Mouse (Mus musculus) left cerebral cortex, postnatal 14 days (tissue): Measurements from ENCODE around the gene Gm17018. TPM values are rescaled to one million over a fixed set of nuclear protein-coding genes. Genes with fewer than 3 reads are reported as not detected.

ENCODE experiments used
- DNase-seq, 2 experiments: peaks; one replicate each; pipeline ENCODE4 v3.0.0; 2021 to 2022; ENCODE audit warnings: low spot score in 2 of 2, mixed read lengths in 1 of 2
- intact Hi-C: fragments of 180-260 bp; cut with DNase I; formaldehyde crosslinking; loops from one replicate; pipeline ENCODE4 v1.15.1; 2025
- total RNA-seq, 2 experiments: library from RNA; stranded (reverse); gene quantifications; 2 replicates each; pipeline ENCODE4 v1.2.3; 2021

The Gm17018 gene
- total RNA-seq, 2 experiments from 2014 or later: 58.3 to 72.0 TPM

DNA sequence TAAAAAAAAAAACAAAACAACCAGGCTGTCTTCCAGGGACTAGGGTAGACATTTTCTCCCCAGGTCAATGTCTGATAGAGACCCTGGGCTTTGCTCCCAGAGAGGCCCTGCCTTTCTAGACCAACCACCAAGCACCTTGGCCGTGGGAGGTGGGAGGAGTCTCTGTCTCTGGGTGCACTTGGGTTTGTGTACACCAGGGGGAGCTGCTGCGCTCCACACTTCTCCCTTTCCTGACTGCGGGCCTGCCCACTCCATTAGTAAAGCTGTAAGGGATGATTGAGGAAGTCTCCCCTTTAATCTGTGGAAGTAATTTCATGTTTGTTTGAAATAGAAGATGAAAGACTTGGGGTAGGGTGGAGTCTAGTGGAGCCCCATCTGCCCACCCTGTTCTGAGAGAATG lies 20.8 kb downstream of the Gm17018 start:
- intact Hi-C loops: no loop called here
- peak; percentile 65 to 79 for DNase-seq

DNA sequence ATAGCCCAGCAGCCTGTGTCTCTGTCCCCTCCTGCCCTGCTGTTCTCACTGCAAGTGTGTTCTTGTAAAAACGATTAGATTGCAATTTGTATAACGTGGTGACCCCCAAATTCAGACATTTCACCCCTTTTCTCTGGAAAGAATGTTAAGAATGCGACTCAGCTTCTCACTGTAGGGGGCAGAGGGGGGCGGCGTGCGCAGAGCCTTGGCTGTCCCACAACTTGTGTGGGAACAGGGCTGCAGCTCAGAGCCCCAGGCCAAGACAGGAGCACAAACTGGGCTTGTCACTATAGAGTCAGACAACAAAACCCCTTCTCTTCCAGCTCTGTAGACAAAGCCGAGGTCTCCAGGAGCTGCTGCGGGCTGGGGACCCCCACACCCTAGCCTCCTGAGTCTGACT lies 21.7 kb downstream of the Gm17018 start:
- no peak for DNase-seq
- intact Hi-C loops: no loop called here

DNA sequence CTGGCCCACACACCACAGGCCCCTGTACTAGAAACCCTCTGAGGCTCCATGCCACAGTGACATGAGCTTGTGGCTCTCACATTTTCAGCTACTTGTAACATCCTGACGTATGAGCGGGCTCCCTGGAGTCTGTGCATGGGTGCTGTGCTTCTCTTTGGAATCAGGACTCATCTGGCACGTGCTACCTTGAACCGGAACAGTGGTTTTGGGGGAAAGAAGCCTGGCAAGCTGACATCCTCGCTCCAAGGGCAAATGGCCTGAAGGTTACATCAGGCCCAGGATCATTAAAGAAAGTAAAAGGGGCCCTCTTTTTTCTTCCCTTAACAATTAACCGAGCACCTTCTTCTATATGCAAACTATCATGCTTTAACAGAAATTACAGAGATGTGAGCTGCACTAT lies 22.7 kb downstream of the Gm17018 start:
- intact Hi-C loops: no loop called here
- DNase-seq: no peak

DNA sequence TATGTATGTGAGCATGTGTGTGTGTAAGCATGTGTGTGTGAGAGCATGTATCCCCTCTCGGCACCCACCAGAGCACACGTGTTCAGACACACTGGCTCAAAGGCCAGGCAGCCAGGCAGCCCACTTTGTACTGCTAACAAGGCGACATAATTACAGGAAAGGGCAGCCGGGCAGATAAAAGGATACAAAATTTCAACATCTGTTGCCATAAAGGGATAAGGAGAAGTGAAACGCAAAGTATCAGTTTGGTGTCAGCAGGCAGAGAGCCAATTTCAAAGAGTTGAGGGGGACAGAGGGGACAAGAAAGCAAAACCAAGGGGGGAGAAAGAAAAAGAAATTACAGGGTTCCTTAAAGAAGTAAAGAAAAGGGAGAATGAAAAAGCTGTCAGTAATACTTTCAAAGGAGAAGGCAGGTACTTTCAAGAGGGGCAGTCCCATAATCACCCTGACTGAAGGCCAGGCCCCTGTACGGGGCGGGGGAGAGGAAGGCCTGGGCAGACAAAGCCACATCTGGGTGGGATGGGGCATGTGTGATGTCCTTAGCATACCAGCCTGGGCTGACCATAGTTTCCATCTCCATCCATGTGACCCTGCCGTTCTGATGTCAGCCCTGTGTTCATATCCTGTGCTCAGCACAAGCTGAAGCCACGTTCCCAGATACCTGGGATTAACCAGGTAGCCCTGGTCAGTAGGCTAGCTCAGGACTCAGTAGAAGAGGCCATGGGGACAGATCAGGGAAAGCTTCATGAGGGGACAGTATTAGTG lies 24.6 kb downstream of the Gm17018 start:
- intact Hi-C loops: no loop called here

DNA sequence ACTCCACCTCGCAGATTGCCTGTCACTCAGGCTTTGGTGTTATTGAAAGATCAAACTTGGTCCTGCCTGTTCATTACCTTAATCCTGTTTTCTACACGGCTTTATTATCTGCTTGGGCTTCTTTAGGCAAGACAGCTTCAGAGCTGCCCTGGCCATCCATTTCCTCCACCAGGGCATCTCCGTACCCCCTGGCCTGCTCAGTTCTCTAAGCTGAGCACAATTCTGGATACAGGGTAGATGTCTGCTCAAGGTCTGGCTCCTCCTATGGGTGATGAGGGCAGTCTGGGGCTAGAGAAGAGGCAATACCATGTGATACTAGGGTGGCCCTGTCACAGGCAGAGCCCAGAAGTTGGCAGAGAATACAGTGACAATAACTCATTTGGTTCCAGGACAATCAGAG lies 26.4 kb downstream of the Gm17018 start:
- DNase-seq: no peak

More for the DNA sequence above, 24.6 kb downstream of the Gm17018 start:
- DNase-seq: no peak

DNA sequence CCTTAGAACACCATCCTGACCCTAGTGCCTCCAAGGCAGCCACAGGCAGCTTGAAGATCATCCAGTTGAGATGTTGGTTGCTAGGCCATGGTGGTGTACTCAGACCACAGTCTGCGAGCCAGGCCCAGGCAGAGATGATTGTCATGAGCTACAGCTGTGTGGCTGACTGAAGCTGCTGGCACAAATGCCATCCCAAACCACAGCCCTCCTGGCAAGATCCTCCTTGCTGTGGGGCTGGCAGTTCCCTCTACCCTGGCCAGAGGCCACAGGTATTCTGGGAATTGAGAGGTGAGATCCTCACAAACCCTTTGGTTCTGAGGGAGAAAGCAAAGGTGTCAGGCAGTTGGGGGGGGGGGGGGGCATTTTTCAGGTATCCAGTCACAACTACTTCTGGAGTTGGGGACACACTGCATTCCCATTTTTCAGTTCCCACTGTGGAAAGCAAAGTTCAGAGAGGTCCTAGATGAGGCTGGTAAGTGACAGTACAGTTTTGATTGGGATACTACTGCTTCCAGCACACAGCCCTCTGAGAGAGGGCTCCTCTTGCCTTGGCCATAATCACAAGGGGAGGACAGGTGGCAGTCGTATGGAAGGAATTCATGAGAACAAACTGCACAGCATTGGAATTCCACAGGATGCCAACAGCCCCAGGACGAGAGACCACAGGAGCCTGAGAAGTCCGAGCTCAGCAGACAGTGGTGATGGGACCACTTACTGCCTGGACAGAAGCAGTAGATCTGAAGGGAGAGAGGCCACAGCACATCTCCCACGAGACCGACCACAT lies 27.3 kb downstream of the Gm17018 start:
- DNase-seq: no peak
- intact Hi-C loops: no loop called here

More for the DNA sequence above, 26.4 kb downstream of the Gm17018 start:
- intact Hi-C loops: no loop called here

DNA sequence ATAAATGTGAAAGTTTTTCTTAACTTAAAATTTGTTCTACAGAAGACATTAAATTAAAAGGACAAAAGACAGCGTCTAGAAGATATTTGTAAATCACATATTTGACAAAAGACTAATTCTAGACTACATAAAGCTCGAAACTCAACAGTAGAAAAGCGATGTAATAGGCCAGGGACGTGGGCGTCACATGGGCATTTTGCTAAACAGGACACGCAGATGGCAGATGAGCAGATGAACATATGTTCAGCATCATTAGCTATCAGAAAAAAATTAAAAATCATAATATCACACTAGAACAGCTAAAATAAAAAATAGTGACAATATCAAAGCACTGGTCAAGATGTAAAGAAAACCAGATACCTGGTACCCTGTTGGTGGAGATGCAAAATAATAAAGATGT lies 29.3 kb downstream of the Gm17018 start:
- no peak for DNase-seq
- intact Hi-C loops: loop anchor here (5.0 kb wide), 1 partner anchor 43 kb away; no protein-coding TSS in a partner anchor

DNA sequence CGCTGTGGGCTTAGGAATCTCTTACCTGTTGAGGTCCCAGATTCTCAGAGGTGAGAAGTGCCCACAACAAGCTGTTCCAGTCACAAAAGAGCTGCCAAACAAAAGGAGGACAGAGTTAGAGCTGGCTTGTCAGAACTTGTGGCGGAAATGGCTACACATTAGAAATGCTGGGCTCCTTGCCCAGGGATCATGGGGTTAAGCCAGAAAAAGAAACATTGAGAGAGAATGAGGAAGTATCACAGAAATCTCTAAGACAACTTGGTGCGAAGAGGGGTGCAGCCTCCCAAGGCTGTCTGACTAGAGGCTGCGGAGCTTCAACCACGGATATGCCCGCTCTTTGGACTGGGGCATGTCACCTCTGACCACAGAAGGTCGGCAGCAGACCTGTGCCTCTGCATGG lies 31.3 kb downstream of the Gm17018 start:
- intact Hi-C loops: loop anchor here (5.0 kb wide), 1 partner anchor 41 kb away; no protein-coding TSS in a partner anchor
- no peak for DNase-seq

DNA sequence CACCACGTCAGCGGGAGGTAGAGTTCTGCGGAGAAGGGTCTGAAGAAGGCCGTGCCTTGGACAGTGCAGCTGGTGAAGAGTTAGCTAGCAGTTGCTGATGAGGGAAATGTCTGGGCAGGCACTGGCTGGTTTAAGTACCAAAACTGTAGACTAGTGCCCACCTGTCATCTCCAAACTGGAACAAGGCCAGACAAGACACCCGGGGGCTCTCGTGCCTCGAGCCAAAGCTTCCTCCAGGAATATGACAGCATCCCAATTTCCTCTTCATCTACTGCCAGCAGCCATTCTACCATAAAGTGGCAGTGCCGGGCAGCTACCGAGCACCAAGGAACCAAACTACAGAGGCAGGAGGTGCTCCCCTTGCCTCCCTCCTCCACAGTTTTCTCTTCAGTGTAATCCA lies 32.5 kb downstream of the Gm17018 start:
- intact Hi-C loops: loop anchor here (5.0 kb wide), 1 partner anchor 39 kb away; no protein-coding TSS in a partner anchor
- DNase-seq: no peak

DNA sequence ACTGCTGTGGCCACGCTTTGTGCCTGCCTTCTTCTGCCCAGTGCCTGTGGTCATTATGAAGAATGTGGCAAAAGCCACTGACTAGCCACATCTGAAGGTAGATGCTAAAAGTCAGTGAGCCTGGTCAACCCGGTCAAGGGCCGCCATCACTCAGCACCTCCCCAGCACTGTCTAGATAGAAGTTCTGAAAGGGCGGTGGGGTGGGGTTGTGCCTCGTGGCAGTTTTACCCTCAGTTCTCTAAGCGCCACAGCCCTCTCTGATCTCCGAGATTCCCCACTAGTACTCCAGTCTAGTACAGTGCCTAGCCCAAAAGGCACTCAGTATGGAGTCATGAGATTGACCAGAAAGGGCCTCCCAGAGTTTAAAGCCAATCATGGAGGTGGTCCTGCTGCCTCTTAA lies 33.7 kb downstream of the Gm17018 start:
- DNase-seq: no peak
- intact Hi-C loops: loop anchor here (5.0 kb wide), 1 partner anchor 38 kb away; no protein-coding TSS in a partner anchor

DNA sequence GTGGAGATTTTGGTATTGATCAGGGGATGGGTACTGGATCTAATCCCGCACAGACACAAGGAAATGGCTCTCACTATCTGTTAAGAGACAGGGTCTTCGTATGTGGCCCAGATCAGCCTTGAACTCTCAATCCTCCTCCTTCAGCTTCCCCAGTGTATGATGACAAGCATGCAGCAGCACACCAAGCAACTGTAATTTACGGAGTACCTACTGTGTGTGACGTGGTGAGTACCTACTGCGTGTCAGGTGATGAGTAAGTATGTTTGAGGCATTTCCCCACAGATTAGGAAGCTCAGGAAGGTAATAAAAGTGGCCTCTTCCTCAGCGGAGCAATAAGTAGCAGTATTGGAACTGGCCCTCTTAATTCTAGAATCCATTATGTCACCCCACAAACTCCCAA lies 35.1 kb downstream of the Gm17018 start:
- intact Hi-C loops: no loop called here
- no peak for DNase-seq

DNA sequence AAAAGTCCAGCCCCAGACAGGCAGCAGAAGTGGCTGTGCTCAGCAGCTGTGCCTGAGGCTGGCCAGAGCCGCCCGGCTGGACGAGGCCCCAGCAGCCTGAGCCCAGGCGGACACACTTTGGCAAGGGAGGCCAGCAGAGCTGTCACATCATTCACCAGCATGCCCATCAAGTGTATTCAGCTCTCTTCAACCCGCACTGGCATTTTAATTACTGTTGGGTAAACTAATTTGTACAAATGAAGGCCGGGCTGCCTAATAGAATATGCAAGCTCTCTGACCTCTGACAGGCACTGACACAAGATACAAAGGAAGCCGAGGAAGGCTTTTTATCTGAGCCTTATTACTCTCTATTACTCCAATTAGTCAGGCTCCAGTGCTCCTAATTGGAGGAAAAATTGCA lies 35.6 kb downstream of the Gm17018 start:
- no peak for DNase-seq
- intact Hi-C loops: no loop called here

DNA sequence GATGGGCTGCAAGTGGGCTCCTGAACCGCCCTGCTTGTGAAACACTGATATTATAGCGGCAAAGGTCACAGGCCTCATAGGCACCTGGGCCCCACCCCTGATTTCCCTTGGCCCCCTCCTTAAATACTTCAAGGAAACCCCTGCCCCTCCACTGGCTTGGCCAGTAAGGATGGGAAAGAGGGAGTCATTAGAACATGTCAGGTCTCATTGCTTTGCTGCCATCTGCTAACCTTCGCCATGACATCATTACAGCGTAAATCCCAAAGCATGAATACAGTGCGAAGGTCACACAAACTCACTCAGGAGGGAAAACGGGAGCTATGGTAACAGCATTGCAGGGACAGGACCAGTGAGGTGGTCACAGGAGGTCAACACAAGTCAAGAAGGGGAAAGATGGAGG lies 36.0 kb downstream of the Gm17018 start:
- intact Hi-C loops: no loop called here
- DNase-seq: no peak

DNA sequence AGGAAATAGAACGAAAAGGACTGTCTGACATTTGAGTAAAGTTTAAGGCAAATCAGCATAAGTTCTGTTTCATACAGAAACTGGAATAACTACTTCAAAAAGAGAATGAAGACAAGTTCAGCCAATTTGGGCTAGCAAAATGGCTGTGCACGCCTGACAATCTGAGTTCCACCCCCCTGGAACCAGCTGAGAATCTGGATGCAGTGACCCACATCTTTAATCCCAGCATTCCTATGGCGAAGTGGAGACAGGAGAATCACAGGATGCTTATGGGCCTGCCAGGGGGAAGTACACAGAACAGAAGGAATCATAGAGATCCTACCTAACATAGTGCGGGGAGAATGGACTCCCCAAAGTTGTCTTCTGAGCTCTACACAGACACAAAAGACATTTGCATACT lies 36.7 kb downstream of the Gm17018 start:
- no peak for DNase-seq
- intact Hi-C loops: no loop called here

DNA sequence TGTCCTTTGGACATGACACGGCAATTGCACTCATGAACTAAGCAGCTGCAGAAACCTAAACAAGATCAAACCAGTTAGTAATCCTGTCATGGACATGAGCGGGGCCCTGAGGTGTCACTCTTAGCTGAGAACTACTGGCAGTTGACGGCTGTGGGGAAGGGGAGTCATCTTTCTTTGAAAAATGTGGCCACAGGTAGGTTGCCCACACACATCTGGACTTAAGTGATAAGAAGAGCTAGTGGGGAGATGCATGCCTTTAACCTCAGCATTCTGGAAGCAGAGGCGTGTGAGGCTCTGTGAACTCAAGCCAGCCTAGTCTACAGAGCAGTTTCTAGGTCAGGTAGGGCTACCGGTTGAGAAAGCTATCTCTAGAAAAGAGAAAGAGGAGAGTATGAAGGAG lies 42.2 kb downstream of the Gm17018 start:
- intact Hi-C loops: no loop called here
- DNase-seq: no peak

DNA sequence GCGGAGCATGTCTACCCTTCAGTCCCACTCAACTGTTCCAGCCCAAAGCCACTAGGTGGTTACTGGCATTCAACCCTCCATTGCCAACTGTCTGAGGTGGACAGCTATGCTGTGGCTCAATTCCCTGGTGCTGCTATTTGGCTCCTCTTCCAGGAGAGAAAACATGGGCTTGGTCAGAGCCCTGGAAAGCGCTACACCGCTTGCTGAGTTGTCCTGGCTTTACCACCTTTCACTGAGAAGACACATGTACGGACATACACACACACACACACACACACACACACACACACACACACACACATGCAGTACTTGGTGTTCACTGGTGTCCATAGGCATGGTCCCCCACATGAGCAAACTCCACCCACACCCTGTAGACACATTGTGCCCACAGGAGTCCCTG lies 46.3 kb downstream of the Gm17018 start:
- no peak for DNase-seq
- intact Hi-C loops: no loop called here

DNA sequence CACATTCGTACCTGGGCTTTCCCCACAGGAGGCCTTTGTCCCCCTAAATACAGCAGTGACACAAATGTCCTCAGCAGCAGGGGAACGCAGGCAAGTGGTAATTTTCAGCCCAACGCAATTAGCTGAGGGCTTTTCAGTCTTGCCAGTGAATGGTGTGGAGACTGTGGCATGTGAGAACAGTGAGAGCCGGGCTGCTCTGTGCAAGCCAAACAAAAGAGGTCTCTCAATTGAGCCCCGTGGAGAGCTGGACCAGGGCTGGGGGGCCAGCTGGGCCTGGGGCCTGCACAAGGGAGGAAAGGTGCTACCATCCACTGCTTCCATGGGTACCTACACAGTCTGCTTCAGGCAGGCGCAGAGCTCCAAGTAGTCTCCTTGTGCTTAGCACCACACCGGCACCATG lies 47.1 kb downstream of the Gm17018 start:
- intact Hi-C loops: no loop called here
- DNase-seq: no peak

DNA sequence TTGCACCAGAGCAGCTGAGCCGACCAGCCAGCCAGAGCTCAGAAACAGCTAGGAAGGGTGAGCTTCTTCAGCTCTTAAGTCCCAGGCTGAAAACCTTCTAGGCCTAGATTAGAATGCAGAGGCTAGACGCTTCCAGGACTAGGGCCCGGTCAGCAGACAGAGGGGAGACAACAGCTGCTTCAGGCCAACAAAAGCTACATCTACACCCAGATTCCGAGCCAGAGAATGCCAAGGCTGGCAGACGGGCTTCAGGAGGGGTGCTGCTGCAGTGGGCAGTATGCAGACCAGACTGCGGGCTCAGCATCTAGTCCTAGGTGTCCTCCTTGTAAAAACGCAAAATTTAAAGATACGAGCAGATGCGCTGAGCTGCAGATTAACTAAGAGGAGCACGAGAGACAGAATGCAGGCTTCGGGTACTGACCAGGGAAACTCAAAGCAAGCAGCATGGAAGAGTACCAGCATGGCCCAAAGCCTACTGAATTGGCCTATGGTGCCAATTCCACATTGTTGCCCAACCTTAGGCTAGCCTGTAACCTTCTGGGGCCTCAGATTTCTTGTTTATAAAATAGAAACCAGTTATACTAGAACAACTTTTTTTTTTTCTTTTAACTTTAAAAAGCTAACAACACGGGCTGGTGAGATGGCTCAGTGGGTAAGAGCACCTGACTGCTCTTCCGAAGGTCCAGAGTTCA lies 48.4 kb downstream of the Gm17018 start:
- intact Hi-C loops: no loop called here
- DNase-seq: no peak

DNA sequence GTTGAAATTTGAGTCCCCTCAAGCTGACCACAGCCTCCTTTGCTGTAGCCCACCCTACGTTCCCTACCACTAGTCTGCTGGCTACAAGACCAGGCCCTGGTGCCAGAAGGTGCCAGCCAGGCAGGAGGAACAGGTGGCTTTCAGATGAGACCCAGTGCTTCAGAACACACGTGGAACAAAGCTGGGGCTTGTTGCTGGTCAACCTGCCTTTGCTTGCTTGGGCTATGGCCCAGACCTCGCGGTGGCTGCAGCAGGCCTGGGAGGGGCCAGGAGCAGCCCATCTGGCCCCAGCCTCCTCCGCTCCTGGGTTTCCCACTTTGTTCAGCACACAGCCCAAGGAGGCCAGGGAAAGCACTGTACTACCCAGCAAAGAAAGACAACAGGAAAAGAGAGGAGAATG lies 50.4 kb downstream of the Gm17018 start:
- intact Hi-C loops: no loop called here
- no peak for DNase-seq

DNA sequence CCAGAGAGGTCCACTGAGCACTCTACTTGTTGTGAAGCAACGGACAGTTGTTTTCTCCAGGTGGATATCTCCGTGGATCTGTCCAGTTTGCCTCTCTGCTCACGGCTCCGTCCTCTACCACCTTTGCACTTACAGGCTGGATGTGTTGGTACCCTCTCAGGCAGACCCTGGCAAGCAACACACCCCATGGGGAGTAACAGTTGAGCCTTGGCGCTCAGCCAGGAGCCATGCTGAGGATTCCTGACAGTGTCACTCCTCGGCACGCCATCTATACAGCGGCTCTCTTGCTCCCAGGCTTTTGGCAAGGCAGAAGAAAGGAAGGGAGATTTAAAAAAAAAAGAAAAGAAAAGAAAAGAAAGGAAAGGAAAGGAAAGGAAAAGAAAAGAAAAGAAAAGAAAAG lies 54.0 kb downstream of the Gm17018 start:
- intact Hi-C loops: no loop called here

More for the DNA sequence above, 54.0 kb downstream of the Gm17018 start:
- DNase-seq: no peak
